In the genomic region with DNA sequence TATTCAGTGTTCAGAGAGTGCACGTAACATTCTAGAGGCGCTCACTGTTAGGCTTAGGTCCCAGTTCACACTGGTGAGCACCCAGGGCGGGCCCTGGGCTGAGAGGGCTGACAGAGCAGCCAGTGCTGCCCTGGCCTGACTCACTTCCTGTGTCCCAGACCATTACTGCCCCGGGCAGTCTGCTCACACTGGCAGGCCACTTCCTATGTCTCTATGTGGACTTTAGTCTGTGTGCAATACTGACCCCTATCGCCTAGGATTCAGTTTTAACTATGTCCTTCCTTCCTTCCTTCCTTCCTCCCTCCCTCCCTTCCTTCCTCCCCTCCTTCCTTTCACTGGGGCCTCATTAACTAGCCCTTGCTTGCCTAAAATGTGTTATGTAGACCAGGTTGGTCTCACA, we compare ENCODE assay signal across 8 mouse cellular contexts. TPM values are rescaled to one million over a fixed set of nuclear protein-coding genes. Genes with fewer than 3 reads are reported as not detected.
DNase-seq lines count a peak whose midpoint lies in the region; ATAC-seq and TF ChIP-seq lines count a peak whose summit lies in the region.

No protein-coding gene starts in this region.

- H3K36me3 ChIP-seq in forebrain, postnatal 0 days (ENCODE audit: insufficient read depth): no peaks in the 10 kb centered on the region
- H3K36me3 ChIP-seq in forebrain, embryonic 15.5 days: no peaks in the 10 kb centered on the region

- H3K4me2 ChIP-seq in forebrain, postnatal 0 days (ENCODE audit: low read depth): no peak overlapping the region
- H3K4me2 ChIP-seq in forebrain, embryonic 15.5 days (replicated peaks): no peak overlapping the region

- TF ChIP-seq CTCF in forebrain, postnatal 0 days (IDR thresholded peaks at IDR 0.05; ENCODE audit: low read depth): peak; percentile 46

- H3K9me3 ChIP-seq in forebrain, postnatal 0 days (ENCODE audit: low read length): no peaks in the 10 kb centered on the region
- no peaks in the 10 kb centered on the region for H3K9me3 ChIP-seq in forebrain, embryonic 15.5 days

- H3K27me3 ChIP-seq in forebrain, postnatal 0 days (ENCODE audit: insufficient read depth, low read length): no peaks in the 10 kb centered on the region
- H3K27me3 ChIP-seq in forebrain, embryonic 15.5 days: no peaks in the 10 kb centered on the region

- no peak overlapping the region for H3K4me3 ChIP-seq in forebrain, postnatal 0 days (ENCODE audit: low read depth, low read length)
- no peak overlapping the region for H3K4me3 ChIP-seq in forebrain, embryonic 15.5 days

- H3K4me1 ChIP-seq in forebrain, postnatal 0 days (ENCODE audit: insufficient read depth): peaks cover 4% of the 10 kb centered on the region; the same call in 1 of the 2 replicates
- H3K4me1 ChIP-seq in forebrain, embryonic 15.5 days: peaks cover 10% of the 10 kb centered on the region

- no peak overlapping the region for H3K27ac ChIP-seq in forebrain, postnatal 0 days (ENCODE audit: low read depth, low read length)
- no peak overlapping the region for H3K27ac ChIP-seq in forebrain, embryonic 15.5 days (replicated peaks)

- ATAC-seq in forebrain, postnatal 0 days: no peak
- ATAC-seq in forebrain, embryonic 15.5 days (replicated peaks): no peak

- no peak overlapping the region for H3K9ac ChIP-seq in forebrain, postnatal 0 days
- no peak overlapping the region for H3K9ac ChIP-seq in forebrain, embryonic 15.5 days (replicated peaks)

- WGBS in forebrain, postnatal 0 days: 42% methylated on average over 5 of the region's 5 CpGs
- WGBS in forebrain, embryonic 15.5 days: 43% methylated on average over 5 of the region's 5 CpGs

- intact Hi-C loops in gastrocnemius, postnatal 14 days (cut with DNase I; ENCODE audit: low total_unique reads): no loop called here

- DNase-seq in forebrain, postnatal 0 days: no peak
- peak; percentile 80 for DNase-seq in MN1 (ENCODE audit: low spot score)
- DNase-seq in gastrocnemius, postnatal 14 days: peak; percentile 51
- peak; percentile 69 to 70 for DNase-seq in kidney, postnatal 36 days
- DNase-seq in retina, embryonic 14.5 days (ENCODE audit: low spot score): peak; percentile 51
- no peak for DNase-seq in thymus, adult 18-20 months
- no peak for DNase-seq in ovary, adult 18-20 months (ENCODE audit: low spot score)

RNA-seq across cellular contexts. Expression of a gene that starts 44.8 kb away (rescaled TPM):
- 1.1 and 1.9 TPM in 2 replicates for total RNA-seq in forebrain, postnatal 0 days (2014; rRNA removed)
- polyA plus RNA-seq in forebrain, postnatal 0 days (2015; fragmentation: Nextera tagmentation; extraction: Ambion mirVana): 0.82 and 1.6 TPM in 2 replicates
- polyA plus RNA-seq in forebrain, embryonic 15.5 days (2015; fragmentation: Nextera tagmentation; extraction: Ambion mirVana): 0.69 and 0.91 TPM in 2 replicates
- total RNA-seq in gastrocnemius, postnatal 14 days (2021): under 1 TPM; 0.44 to 0.47 TPM

RNA-seq across cellular contexts. Expression of a gene that starts 50.1 kb away (rescaled TPM):
- total RNA-seq in forebrain, postnatal 0 days (2014; rRNA removed): 23.9 and 26.8 TPM in 2 replicates
- 7.9 and 14.2 TPM in 2 replicates for polyA plus RNA-seq in forebrain, postnatal 0 days (2015; fragmentation: Nextera tagmentation; extraction: Ambion mirVana)
- 17.8 and 18.4 TPM in 2 replicates for polyA plus RNA-seq in forebrain, embryonic 15.5 days (2015; fragmentation: Nextera tagmentation; extraction: Ambion mirVana)
- total RNA-seq in gastrocnemius, postnatal 14 days (2021): 10 to 100 TPM; 37.1 to 44.7 TPM

Comparison
In these comparisons a context has a peak if more than half of its experiments do, and no peak if none do; other contexts are left out.
1. DNase-seq: peak in MN1 (single experiment), gastrocnemius, postnatal 14 days (single experiment), kidney, postnatal 36 days (2 of 2) and retina, embryonic 14.5 days (single experiment); none in forebrain, postnatal 0 days (single experiment), thymus, adult 18-20 months (0 of 2) and ovary, adult 18-20 months (single experiment).